Mouse (Mus musculus) CH12.LX (cell line): ENCODE results near the gene Plin3.

Experiments used
- CHD2 ChIP-seq: IDR thresholded peaks from 2 replicates; pipeline ENCODE4 v1.6.1; 2011; ENCODE audit warnings: low read length, improper control_type of control experiment
- CTCF ChIP-seq, 2 experiments: IDR thresholded peaks in 1 of 2; conservative IDR thresholded peaks in 1 of 2; 2 replicates each; pipeline ENCODE4 v1.5.1; 2011 to 2012; ENCODE audit warnings: low read depth in 2 of 2, low read length in 2 of 2, improper control_type of control experiment in 1 of 2, inconsistent platforms in 1 of 2, mild to moderate bottlenecking in 1 of 2, moderate library complexity in 1 of 2
- NELFE ChIP-seq: IDR thresholded peaks from 2 replicates; pipeline ENCODE4 v1.6.1; 2011; ENCODE audit warnings: low read depth, low read length, improper control_type of control experiment
- POLR2A ChIP-seq: IDR thresholded peaks from 2 replicates; pipeline ENCODE4 v1.6.1; 2011; ENCODE audit warnings: low read depth, mild to moderate bottlenecking, improper control_type of control experiment, low read length
- RAD21 ChIP-seq: IDR thresholded peaks from 2 replicates; pipeline ENCODE4 v1.6.1; 2011; ENCODE audit warnings: low read depth, mild to moderate bottlenecking, low read length, improper control_type of control experiment, moderate library complexity
- ZMIZ1 ChIP-seq: IDR thresholded peaks from 2 replicates; pipeline ENCODE4 v1.6.1; 2012; ENCODE audit warnings: low read depth, mild to moderate bottlenecking, inconsistent platforms, low read length, improper control_type of control experiment

- TF ChIP-seq CTCF (conservative IDR thresholded peaks at IDR 0.05 in 1 of 2, IDR thresholded peaks at IDR 0.05 in 1 of 2; ENCODE audit: low read depth in 2 of 2, low read length in 2 of 2) (no peak), NELFE (no peak), POLR2A (no peak), ZMIZ1 (no peak), RAD21 (no peak), CHD2 (no peak)
These were observed 20.0 kb downstream of the Plin3 start for GRCm38 (mm10) chr17:56272644-56273043.
